Mouse (Mus musculus): ENCODE measurements around the gene Fcgbp. TPM values are rescaled to one million over a fixed set of nuclear protein-coding genes. Genes with fewer than 3 reads are reported as not detected.

Fcgbp gene
- total and polyA plus RNA-seq, 3 experiments = not detected

- Histone ChIP-seq H3K4me1 (ENCODE audit: control insufficient read depth in 1 of 2, insufficient read depth in 2 of 2, low read length in 2 of 2) (no peaks in the 10 kb centered on the region), H3K9ac (ENCODE audit: control insufficient read depth, low read depth, low read length, poor library complexity, severe bottlenecking) (no peak overlapping the region), H3K79me2 (ENCODE audit: control insufficient read depth, insufficient read depth, low read length, poor library complexity) (no peaks in the 10 kb centered on the region), H3K27me3 (ENCODE audit: control insufficient read depth in 1 of 2, insufficient read depth in 2 of 2, low read length in 2 of 2) (no peaks in the 10 kb centered on the region), H3K4me3 (ENCODE audit: control insufficient read depth in 1 of 2, insufficient read depth in 1 of 2, low read depth in 2 of 2, low read length in 2 of 2) (no peak overlapping the region), H3K27ac (ENCODE audit: control insufficient read depth, low read depth, low read length) (no peak overlapping the region), H3K36me3 (ENCODE audit: control insufficient read depth in 1 of 2, insufficient read depth in 2 of 2, low read length in 2 of 2) (no peaks in the 10 kb centered on the region), H3K9me3 (replicated peaks; ENCODE audit: insufficient read depth, low read length) (no peaks in the 10 kb centered on the region)
- no peak for TF ChIP-seq RAD21 (IDR thresholded peaks at IDR 0.05; ENCODE audit: low read depth, low read length)
- no peak for TF ChIP-seq TCF12 (IDR thresholded peaks at IDR 0.05; ENCODE audit: low read depth, low read length)
- no peak for TF ChIP-seq E2F4 (IDR thresholded peaks at IDR 0.05; ENCODE audit: borderline replicate concordance, low read depth, low read length)
- no peak for TF ChIP-seq ELF1 (IDR thresholded peaks at IDR 0.05; ENCODE audit: low read depth, low read length)
- no peak for DNase-seq (ENCODE audit: low read depth, low spot score)
Observed at GRCm38 (mm10) chr7:28159292-28159691, 88.3 kb downstream of the Fcgbp start.

GRCm38 (mm10) chr7:28159893-28160292, 88.9 kb downstream of the Fcgbp start:
- Histone ChIP-seq H3K79me2 (ENCODE audit: control insufficient read depth, insufficient read depth, low read length, poor library complexity) (no peaks in the 10 kb centered on the region), H3K9me3 (replicated peaks; ENCODE audit: insufficient read depth, low read length) (no peaks in the 10 kb centered on the region), H3K36me3 (ENCODE audit: control insufficient read depth in 1 of 2, insufficient read depth in 2 of 2, low read length in 2 of 2) (no peaks in the 10 kb centered on the region), H3K4me1 (ENCODE audit: control insufficient read depth in 1 of 2, insufficient read depth in 2 of 2, low read length in 2 of 2) (no peaks in the 10 kb centered on the region), H3K27ac (ENCODE audit: control insufficient read depth, low read depth, low read length) (no peak overlapping the region), H3K9ac (ENCODE audit: control insufficient read depth, low read depth, low read length, poor library complexity, severe bottlenecking) (no peak overlapping the region), H3K27me3 (ENCODE audit: control insufficient read depth in 1 of 2, insufficient read depth in 2 of 2, low read length in 2 of 2) (no peaks in the 10 kb centered on the region), H3K4me3 (ENCODE audit: control insufficient read depth in 1 of 2, insufficient read depth in 1 of 2, low read depth in 2 of 2, low read length in 2 of 2) (no peak overlapping the region)
- TF ChIP-seq NRF1 (IDR thresholded peaks at IDR 0.05; ENCODE audit: insufficient read depth, low read depth, low read length, poor library complexity, severe bottlenecking) = no peak
- no peak for TF ChIP-seq MEF2A (IDR thresholded peaks at IDR 0.05; ENCODE audit: extremely low read depth, insufficient replicate concordance, low read depth, low read length, poor library complexity, severe bottlenecking)
- TF ChIP-seq CHD1 (IDR thresholded peaks at IDR 0.05; ENCODE audit: low read depth, low read length) = no peak
- TF ChIP-seq MYB (IDR thresholded peaks at IDR 0.05; ENCODE audit: low read depth, low read length) = no peak
- TF ChIP-seq TAL1 (IDR thresholded peaks at IDR 0.05; ENCODE audit: low read length) = no peak
- TF ChIP-seq TCF12 (IDR thresholded peaks at IDR 0.05; ENCODE audit: low read depth, low read length) = no peak
- TF ChIP-seq MAZ (IDR thresholded peaks at IDR 0.05; ENCODE audit: low read depth, low read length) = no peak
- no peak for TF ChIP-seq POLR2AphosphoS2 (IDR thresholded peaks at IDR 0.05; ENCODE audit: low read length)
- TF ChIP-seq BHLHE40 (IDR thresholded peaks at IDR 0.05; ENCODE audit: borderline replicate concordance, low read depth, low read length) = no peak
- no peak for TF ChIP-seq CTCF (IDR thresholded peaks at IDR 0.05 in 2 of 3, conservative IDR thresholded peaks at IDR 0.05 in 1 of 3; ENCODE audit: control insufficient read depth in 1 of 3, insufficient read depth in 1 of 3, low read depth in 2 of 3, low read length in 3 of 3, poor library complexity in 1 of 3, severe bottlenecking in 1 of 3)
- TF ChIP-seq EP300 (IDR thresholded peaks at IDR 0.05; ENCODE audit: low read depth in 1 of 2, low read length in 2 of 2) = no peak
- no peak for TF ChIP-seq UBTF (IDR thresholded peaks at IDR 0.05; ENCODE audit: borderline replicate concordance, insufficient read depth, low read depth, low read length)
- TF ChIP-seq TBP (IDR thresholded peaks at IDR 0.05; ENCODE audit: low read depth, low read length) = no peak
- TF ChIP-seq NELFE (IDR thresholded peaks at IDR 0.05; ENCODE audit: low read depth, low read length) = no peak
- no peak for TF ChIP-seq RCOR1 (IDR thresholded peaks at IDR 0.05; ENCODE audit: low read depth, low read length)
- TF ChIP-seq ZC3H11A (IDR thresholded peaks at IDR 0.05; ENCODE audit: low read depth, low read length) = no peak
- DNase-seq (ENCODE audit: low read depth, low spot score) = no peak

Measured in MEL (cell line).